Mouse (Mus musculus) ES-Bruce4 (cell line): ENCODE data around the gene Rhoh.

Source experiments
- CTCF ChIP-seq: IDR thresholded peaks from one replicate; pipeline ENCODE4 v1.8.1; 2011; ENCODE audit warnings: low read depth, low read length
- POLR2A ChIP-seq: IDR thresholded peaks from one replicate; pipeline ENCODE4 v1.8.1; 2011; ENCODE audit warnings: low read length; ENCODE audit not compliant: insufficient read depth

- TF ChIP-seq POLR2A (no peak), CTCF (no peak)
Observed at GRCm38 (mm10) chr5:65838053-65838452, 23.0 kb upstream of the Rhoh start.
